Mouse (Mus musculus): ENCODE measurements around the gene Nrros.

DNA sequence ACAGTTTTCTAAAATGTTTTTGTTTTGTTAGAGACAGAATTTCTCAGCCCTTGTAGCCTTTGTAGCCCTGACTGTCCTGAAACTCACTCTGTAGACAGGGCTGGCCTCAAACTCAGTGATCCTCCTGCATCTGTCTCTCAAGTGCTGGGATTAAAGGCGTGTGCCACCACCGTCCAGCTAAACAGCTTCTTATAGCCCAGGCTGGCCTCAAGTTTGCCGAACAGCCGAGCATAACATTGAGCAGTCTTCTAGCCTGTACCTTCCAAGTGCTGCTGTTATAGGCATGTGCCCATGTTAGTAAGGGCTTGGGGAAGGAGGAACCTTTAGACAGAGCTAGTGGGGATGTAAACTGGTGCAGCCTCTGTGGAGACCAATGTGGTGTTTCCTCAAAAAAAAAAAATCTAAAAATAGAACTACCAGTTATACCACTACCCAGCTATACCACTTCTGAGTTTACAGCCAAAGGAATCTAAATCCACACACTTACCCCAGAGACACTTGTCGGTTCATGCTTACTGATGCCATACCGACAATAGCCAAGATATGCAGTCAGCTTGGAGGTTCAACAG lies 14.0 kb upstream of the Nrros start, which contains the start of gene Bex6:
- TF ChIP-seq CTCF (IDR thresholded peaks at IDR 0.05; ENCODE audit: low read depth) (no peak), EP300 (optimal IDR thresholded peaks at IDR 0.05) (no peak)

Data from stomach, postnatal 0 days (tissue).